Mouse (Mus musculus): ENCODE results near the gene Zfp507.

Zfp507 gene

GRCm38 (mm10) chr7:35733313-35734050, 69.3 kb downstream of the Zfp507 start:
- no peak for DNase-seq (ENCODE audit: low spot score)

DNA sequence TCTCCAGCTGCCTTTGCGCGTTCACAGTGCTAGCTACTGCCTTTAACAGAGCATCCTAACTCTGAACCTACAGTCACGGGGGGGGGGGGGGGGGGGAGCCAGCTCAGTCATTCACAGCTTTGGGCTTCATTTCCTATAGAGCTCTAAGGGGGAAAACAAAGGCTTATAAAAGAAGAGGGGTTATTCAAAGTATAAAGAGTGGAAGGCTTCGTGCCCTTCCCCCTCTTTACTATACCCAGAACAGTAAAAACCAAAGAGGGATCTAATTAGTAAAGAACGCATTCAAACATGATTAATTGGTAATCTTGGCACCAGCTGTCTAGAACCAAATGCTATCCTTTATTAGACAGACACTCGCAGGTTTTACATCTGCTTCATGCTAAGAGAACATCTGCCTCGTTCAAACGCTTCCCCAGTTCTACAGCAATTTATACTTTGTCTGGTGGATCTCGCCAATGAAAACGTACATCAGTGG, 70.2 kb downstream of the Zfp507 start:
- no peak for DNase-seq (ENCODE audit: low spot score)

DNA sequence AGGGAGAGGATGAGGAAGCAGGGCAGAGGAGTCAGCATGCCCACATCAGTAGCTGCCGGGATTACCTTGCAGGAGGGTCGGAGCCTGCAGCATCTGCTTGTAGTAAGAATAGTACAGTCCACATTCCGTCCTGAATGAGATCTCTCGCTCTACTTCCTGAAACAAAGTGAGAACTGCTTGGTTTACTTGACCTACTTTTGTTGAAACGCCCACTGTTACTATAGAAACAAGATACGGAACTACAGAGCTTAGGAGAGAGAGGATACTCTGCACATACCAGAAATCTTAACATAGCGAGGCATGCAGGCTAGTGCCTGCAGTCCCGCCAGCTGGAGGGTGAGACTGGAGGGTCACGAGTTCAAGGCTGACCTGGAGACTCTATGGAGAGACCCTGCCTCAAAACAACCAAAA, 73.2 kb downstream of the Zfp507 start:
- DNase-seq (ENCODE audit: low spot score): no peak

DNA sequence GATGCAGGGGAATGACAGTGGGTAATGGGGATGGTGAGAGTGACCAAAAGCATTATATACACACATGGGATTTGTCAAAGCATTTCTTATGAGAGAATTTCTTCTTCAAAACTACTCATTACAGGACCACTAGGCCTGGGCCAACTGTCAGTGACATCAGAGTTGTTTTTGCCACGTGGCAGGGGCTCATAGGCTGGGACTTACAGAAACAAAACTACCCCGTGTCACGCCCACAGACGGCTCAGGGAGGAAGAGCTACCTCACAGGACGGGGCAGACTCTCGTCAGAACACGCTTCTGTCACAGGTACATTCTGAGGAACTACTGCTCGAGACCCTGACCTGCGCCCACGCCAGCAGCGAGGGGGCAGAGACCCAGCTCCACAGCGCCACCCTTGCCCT, 74.4 kb downstream of the Zfp507 start:
- no peak for DNase-seq (ENCODE audit: low spot score)

DNA sequence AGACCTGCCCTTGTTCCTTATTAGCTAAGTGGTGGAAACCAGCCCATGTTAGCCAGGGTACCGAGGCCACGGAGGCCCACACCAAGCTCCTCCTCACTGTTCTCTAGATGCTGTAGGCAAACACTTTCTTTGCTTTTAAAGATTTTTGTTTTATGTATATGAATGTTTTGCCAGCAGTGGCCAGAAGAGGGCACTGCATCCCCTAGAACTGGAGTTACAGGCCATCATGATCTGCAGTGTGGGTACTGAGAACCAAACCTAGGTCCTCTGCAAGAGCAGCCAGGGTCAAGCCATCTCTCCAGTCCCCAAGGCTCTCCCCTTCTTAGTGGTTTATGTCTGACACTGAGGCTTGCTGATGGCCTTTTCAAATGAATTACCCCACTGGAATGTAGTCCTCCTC, 79.8 kb downstream of the Zfp507 start:
- DNase-seq (ENCODE audit: low spot score): no peak

All from ovary, postnatal 36 days (tissue).